Mouse (Mus musculus) stomach, embryonic 14.5 days (tissue): Measurements from ENCODE around the gene Cript. TPM values are rescaled to one million over a fixed set of nuclear protein-coding genes. Genes with fewer than 3 reads are reported as not detected.
A peak's percentile ranks its signal among the peaks of the same experiment; 100 is the strongest.
"Not testable (repeated sequence)": the region's sequence is repeated elsewhere in the genome, so short reads cannot be mapped to it uniquely, and the experiment has no call there.

Source experiments
- ATAC-seq: fragments of 200-750 bp; cut with Nextera tagmentation; 2 replicates; pipeline ENCODE4 v1.8.0; 2017; ENCODE audit warnings: low read depth, moderate TSS enrichment; ENCODE audit not compliant: insufficient number of reproducible peaks, insufficient read depth, low FRiP score
- H3K27ac ChIP-seq: fragments of 300-500 bp; sonication (generic); 2 replicates; pipeline ENCODE4 v1.5.1; 2014; ENCODE audit warnings: mild to moderate bottlenecking, low read length, moderate library complexity, mixed read lengths
- H3K27me3 ChIP-seq: fragments of 300-500 bp; sonication (generic); 2 replicates; pipeline ENCODE4 v1.6.1; 2014; ENCODE audit warnings: low read length, control low read depth, mixed read lengths; ENCODE audit not compliant: control insufficient read depth, insufficient read depth
- H3K36me3 ChIP-seq: fragments of 300-500 bp; sonication (generic); 2 replicates; pipeline ENCODE4 v1.6.1; 2014; ENCODE audit warnings: mild to moderate bottlenecking, control low read depth, low read length, moderate library complexity, mixed read lengths; ENCODE audit not compliant: control insufficient read depth, insufficient read depth
- H3K4me1 ChIP-seq: fragments of 300-500 bp; sonication (generic); 2 replicates; pipeline ENCODE4 v1.6.1; 2014; ENCODE audit warnings: low read length, control low read depth, mixed read lengths; ENCODE audit not compliant: control insufficient read depth, insufficient read depth
- H3K4me2 ChIP-seq: fragments of 300-500 bp; sonication (generic); replicated peaks from 2 replicates; pipeline ENCODE4 v1.6.1; 2014; ENCODE audit warnings: low read depth, low read length, control low read depth
- H3K4me3 ChIP-seq: fragments of 300-500 bp; sonication (generic); 2 replicates; pipeline ENCODE4 v1.5.1; 2014; ENCODE audit warnings: low read depth, low read length, control low read depth
- H3K9ac ChIP-seq: fragments of 300-500 bp; sonication (generic); replicated peaks from 2 replicates; pipeline ENCODE4 v1.6.1; 2014; ENCODE audit warnings: low read depth, mild to moderate bottlenecking, control low read depth, low read length, moderate library complexity, mixed read lengths
- H3K9me3 ChIP-seq: fragments of 300-500 bp; sonication (generic); 2 replicates; pipeline ENCODE4 v1.6.1; 2016; ENCODE audit warnings: low read depth, low read length, control low read depth; ENCODE audit not compliant: control insufficient read depth
- WGBS: fragments of 180-500 bp; shearing (Covaris S2); extraction: QIAGEN DNeasy Blood & Tissue Kit; methylation state at CpG from one replicate; pipeline ENCODE4 v1.1.7; 2014; 5-methylcytosine and 5-hydroxymethylcytosine counted together
- polyA plus RNA-seq: library from polyadenylated mRNA; unstranded; fragments of >200 nt; fragmentation: Nextera tagmentation; extraction: Ambion mirVana; gene quantifications from 2 replicates; pipeline ENCODE4 v1.2.1, GENCODE M21; 2014

Gene Cript
- polyA plus RNA-seq, 1 experiment from 2014 or later = 142 TPM

DNA sequence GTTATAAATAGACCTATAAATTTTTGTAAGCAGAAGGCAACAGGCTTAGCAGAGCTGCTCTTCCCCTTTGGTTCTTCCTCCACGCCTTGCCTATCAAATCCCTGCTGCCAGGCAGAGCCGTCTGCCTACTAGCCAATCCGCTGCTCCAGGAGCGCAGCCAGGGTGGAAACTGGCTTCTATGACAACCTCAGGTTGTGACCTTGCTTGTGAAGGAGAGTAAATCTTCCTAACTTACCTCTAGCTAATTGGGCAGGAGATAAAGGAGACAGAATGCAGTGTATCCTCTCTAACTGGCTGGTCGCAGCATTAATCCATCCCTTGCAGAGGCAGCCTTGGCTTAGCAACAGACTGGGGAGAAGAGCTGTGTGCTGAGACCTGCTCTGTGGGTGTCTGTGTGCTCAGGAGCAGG lies 29.7 kb downstream of the Cript start:
- H3K4me2 ChIP-seq = no peak overlapping the region
- no peak overlapping the region for H3K4me3 ChIP-seq
- H3K27ac ChIP-seq = peak overlapping the region; percentile 22; the same call in 1 of the 2 replicates
- peaks cover 5% of the 10 kb centered on the region; the same call in 1 of the 2 replicates for H3K4me1 ChIP-seq
- WGBS = 26% methylated on average over 5 of the region's 5 CpGs
- no peak for ATAC-seq
- no peak overlapping the region for H3K9ac ChIP-seq
- H3K9me3 ChIP-seq = no peaks in the 10 kb centered on the region
- H3K27me3 ChIP-seq = no peaks in the 10 kb centered on the region
- no peaks in the 10 kb centered on the region for H3K36me3 ChIP-seq

DNA sequence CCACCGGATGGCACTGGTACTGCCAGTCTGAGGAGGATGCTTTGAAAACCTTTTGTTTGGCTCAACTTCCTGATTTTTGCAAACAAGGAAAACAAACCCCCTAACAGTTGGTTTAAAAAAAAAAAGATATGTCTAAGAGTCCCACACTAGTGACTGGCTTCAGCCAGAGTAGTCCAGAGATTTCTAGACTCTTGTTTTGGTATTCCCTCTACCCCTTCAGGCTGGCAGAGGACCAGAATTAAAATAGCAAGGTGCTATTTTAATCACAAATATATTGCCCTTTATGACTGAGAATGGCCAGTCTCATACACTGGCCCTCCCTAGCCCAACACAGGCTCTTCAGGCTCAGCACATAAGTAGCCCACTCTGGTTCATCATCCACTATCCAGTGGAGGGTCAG lies 30.3 kb downstream of the Cript start:
- Histone ChIP-seq H3K27ac (no peak overlapping the region), H3K4me2 (no peak overlapping the region), H3K4me1 (peaks cover 5% of the 10 kb centered on the region; the same call in 1 of the 2 replicates), H3K36me3 (no peaks in the 10 kb centered on the region), H3K4me3 (no peak overlapping the region), H3K9ac (no peak overlapping the region), H3K9me3 (no peaks in the 10 kb centered on the region), H3K27me3 (no peaks in the 10 kb centered on the region)
- WGBS = 66% methylated on average over 1 of the region's 1 CpGs
- ATAC-seq = no peak

GRCm38 (mm10) chr17:87056761-87057160 lies 31.4 kb downstream of the Cript start:
- Histone ChIP-seq H3K4me3 (no peak overlapping the region), H3K4me1 (peaks cover 5% of the 10 kb centered on the region; the same call in 1 of the 2 replicates), H3K36me3 (no peaks in the 10 kb centered on the region), H3K9me3 (no peaks in the 10 kb centered on the region), H3K27ac (no peak overlapping the region), H3K4me2 (no peak overlapping the region), H3K9ac (no peak overlapping the region), H3K27me3 (no peaks in the 10 kb centered on the region)
- no peak for ATAC-seq
- 91% methylated on average over 7 of the region's 7 CpGs for WGBS

DNA sequence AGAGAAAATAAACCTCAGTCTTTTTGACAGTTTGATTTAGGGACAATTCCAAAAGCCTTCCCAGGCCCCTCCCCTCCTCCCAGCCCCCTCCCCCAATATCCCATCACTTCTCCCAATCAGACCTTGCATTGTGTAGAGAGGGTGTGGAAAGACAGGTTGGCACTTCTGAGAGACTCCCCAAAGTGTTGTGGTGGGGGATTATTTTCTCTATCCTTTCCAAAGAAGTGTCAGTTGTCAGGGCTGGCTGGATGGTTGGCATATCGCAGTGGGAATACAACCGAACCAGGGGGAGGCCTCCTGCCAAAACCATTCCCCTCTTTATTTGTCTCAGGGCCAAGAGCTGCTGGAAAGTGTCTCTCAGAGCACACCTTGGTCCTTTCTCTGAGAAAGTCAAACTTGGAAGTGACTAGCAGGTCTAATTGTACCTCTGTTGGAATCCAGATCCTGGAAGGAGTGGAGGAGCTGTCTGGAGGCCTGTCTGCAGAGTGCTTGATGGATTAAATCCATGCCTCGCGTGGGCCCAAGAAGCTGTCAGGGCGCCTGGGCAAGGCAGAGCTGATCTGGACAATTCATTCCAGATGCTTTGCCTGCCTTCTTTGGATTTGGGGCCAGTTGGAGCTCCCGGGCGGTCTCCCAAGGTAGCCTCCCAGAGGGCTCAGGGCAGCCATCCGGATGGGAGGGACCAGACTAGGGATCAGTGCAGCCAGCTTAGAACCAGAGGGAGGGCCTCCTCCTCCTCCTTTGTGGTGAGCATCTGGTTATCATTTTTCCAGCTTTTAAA lies 32.3 kb downstream of the Cript start:
- H3K27ac ChIP-seq = no peak overlapping the region
- no peak overlapping the region for H3K9ac ChIP-seq
- no peak overlapping the region for H3K4me3 ChIP-seq
- H3K4me2 ChIP-seq = no peak overlapping the region
- H3K4me1 ChIP-seq = peaks cover 5% of the 10 kb centered on the region; the same call in 1 of the 2 replicates
- ATAC-seq = 0 out of 2 replicates have a peak, but pooled peaks have one; percentile 28
- no peaks in the 10 kb centered on the region for H3K27me3 ChIP-seq
- H3K36me3 ChIP-seq = no peaks in the 10 kb centered on the region
- 53% methylated on average over 8 of the region's 8 CpGs for WGBS
- H3K9me3 ChIP-seq = no peaks in the 10 kb centered on the region

DNA sequence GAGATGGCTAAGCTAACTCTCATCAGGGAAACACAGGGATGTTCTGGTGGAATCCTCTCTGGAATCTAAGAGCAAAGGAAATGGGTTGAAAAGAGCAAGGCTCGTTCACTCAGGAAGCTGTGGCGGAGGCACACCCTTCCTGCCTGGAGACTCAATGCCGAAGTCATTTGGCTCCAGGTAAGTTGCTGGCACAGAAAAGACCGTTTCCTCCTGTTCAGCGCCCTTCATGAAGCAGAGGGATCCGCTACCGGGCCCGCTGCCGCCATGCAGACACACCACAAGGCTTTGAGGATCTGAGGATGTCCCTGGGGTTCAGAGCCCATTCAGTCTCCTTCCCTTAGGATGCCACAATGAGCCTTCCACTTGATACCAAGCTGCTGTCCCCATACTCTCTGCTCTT lies 37.3 kb downstream of the Cript start:
- H3K4me2 ChIP-seq = no peak overlapping the region
- 90% methylated on average over 9 of the region's 9 CpGs for WGBS
- ATAC-seq = no peak
- H3K9ac ChIP-seq = no peak overlapping the region
- no peaks in the 10 kb centered on the region for H3K36me3 ChIP-seq
- no peak overlapping the region for H3K27ac ChIP-seq
- H3K4me1 ChIP-seq = no peaks in the 10 kb centered on the region
- H3K4me3 ChIP-seq = no peak overlapping the region
- H3K27me3 ChIP-seq = no peaks in the 10 kb centered on the region
- no peaks in the 10 kb centered on the region for H3K9me3 ChIP-seq

GRCm38 (mm10) chr17:87063461-87063860 lies 38.1 kb downstream of the Cript start:
- Histone ChIP-seq H3K4me3 (no peak overlapping the region), H3K4me1 (no peaks in the 10 kb centered on the region), H3K9ac (no peak overlapping the region), H3K27ac (no peak overlapping the region), H3K9me3 (no peaks in the 10 kb centered on the region), H3K27me3 (no peaks in the 10 kb centered on the region), H3K36me3 (no peaks in the 10 kb centered on the region), H3K4me2 (no peak overlapping the region)
- ATAC-seq = no peak
- WGBS = 31% methylated on average over 7 of the region's 7 CpGs

GRCm38 (mm10) chr17:87063969-87064368 lies 38.6 kb downstream of the Cript start:
- WGBS = 63% methylated on average over 6 of the region's 6 CpGs
- no peaks in the 10 kb centered on the region for H3K4me1 ChIP-seq
- no peak overlapping the region for H3K9ac ChIP-seq
- H3K27me3 ChIP-seq = no peaks in the 10 kb centered on the region
- no peak overlapping the region for H3K4me3 ChIP-seq
- ATAC-seq = no peak
- no peak overlapping the region for H3K4me2 ChIP-seq
- no peaks in the 10 kb centered on the region for H3K36me3 ChIP-seq
- H3K9me3 ChIP-seq = no peaks in the 10 kb centered on the region
- H3K27ac ChIP-seq = no peak overlapping the region

DNA sequence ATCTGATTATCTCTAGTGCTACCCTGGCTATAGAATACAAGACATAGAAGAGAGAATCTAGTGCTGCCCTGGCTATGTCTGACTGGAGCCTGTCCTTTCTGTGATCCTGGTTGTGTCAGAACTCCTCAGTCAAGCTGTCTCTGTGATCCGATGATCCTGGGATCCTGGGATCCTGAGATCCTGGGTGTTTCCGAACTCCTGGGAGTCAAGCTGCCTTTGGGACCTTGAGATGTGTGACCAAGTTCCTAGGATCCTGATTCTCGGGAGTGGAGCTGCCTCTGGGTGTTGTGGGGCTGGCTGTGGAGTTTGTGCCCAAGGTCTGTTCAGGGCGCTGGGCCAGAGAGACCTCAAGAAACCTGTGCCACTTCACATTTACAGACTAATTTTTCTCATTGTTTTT lies 43.6 kb downstream of the Cript start:
- no peak overlapping the region for H3K4me3 ChIP-seq
- no peaks in the 10 kb centered on the region for H3K36me3 ChIP-seq
- 94% methylated on average over 4 of the region's 4 CpGs for WGBS
- no peak for ATAC-seq
- no peak overlapping the region for H3K27ac ChIP-seq
- H3K4me1 ChIP-seq = no peaks in the 10 kb centered on the region
- no peak overlapping the region for H3K4me2 ChIP-seq
- no peak overlapping the region for H3K9ac ChIP-seq
- no peaks in the 10 kb centered on the region for H3K9me3 ChIP-seq
- no peaks in the 10 kb centered on the region for H3K27me3 ChIP-seq

GRCm38 (mm10) chr17:87072183-87072582 lies 46.8 kb downstream of the Cript start:
- not testable (repeated sequence) for H3K4me3 ChIP-seq, H3K27me3 ChIP-seq, H3K4me2 ChIP-seq, H3K36me3 ChIP-seq, H3K27ac ChIP-seq, H3K9ac ChIP-seq, ATAC-seq, H3K4me1 ChIP-seq, H3K9me3 ChIP-seq
- whole genome bisulfite sequencing = 89% methylated on average over 1 of the region's 1 CpGs
